Mouse (Mus musculus): Measurements from ENCODE around the gene Npr2.

The Npr2 gene

GRCm38 (mm10) chr4:43629106-43629817, 2.5 kb upstream of the Npr2 start:
- no peak for DNase-seq

GRCm38 (mm10) chr4:43630030-43630581, 1.6 kb upstream of the Npr2 start:
- DNase-seq: peak; percentile 81 to 83

GRCm38 (mm10) chr4:43630671-43631045, 1.1 kb upstream of the Npr2 start:
- DNase-seq: no peak

- DNase-seq: no peak
Observed at GRCm38 (mm10) chr4:43631956-43632920, 503 bp downstream of the Npr2 start.

GRCm38 (mm10) chr4:43633296-43633695, 1.6 kb downstream of the Npr2 start:
- DNase-seq: no peak

GRCm38 (mm10) chr4:43633736-43634135, 2.0 kb downstream of the Npr2 start:
- no peak for DNase-seq

- DNase-seq: no peak
Observed at GRCm38 (mm10) chr4:43634621-43635374, 3.1 kb downstream of the Npr2 start.

GRCm38 (mm10) chr4:43636751-43637150, 5.0 kb downstream of the Npr2 start:
- DNase-seq: no peak

GRCm38 (mm10) chr4:43640076-43640475, 8.3 kb downstream of the Npr2 start:
- no peak for DNase-seq

- DNase-seq: no peak
Observed at GRCm38 (mm10) chr4:43640491-43640890, 8.8 kb downstream of the Npr2 start.

GRCm38 (mm10) chr4:43649783-43650182, 18.0 kb downstream of the Npr2 start:
- DNase-seq: peak; percentile 23 to 37

- DNase-seq: no peak
Observed at GRCm38 (mm10) chr4:43652726-43653125, 21.0 kb downstream of the Npr2 start.

GRCm38 (mm10) chr4:43653161-43654015, 21.7 kb downstream of the Npr2 start, which contains the start of gene Spag8:
TSS of gene Spag8 (minus strand) at chr4:43653594.
- peak; percentile 35 to 36 for DNase-seq

- DNase-seq: no peak
Observed at GRCm38 (mm10) chr4:43655656-43656338, 24.1 kb downstream of the Npr2 start.

GRCm38 (mm10) chr4:43656339-43657109, 24.8 kb downstream of the Npr2 start, which contains the start of gene Hint2:
TSS of gene Hint2 (minus strand) at chr4:43656466.
- DNase-seq: peak; percentile 93 to 95

GRCm38 (mm10) chr4:43657146-43657545, 25.4 kb downstream of the Npr2 start:
- peak; percentile 16 to 17 for DNase-seq

GRCm38 (mm10) chr4:43666412-43666811, 34.7 kb downstream of the Npr2 start:
- peak; percentile 13 to 30 for DNase-seq

- peak; percentile 91 for DNase-seq
Observed at GRCm38 (mm10) chr4:43668782-43669427, 37.2 kb downstream of the Npr2 start, which contains the start of the genes Tmem8b and Fam221b. TSS of gene Tmem8b (plus strand) at chr4:43668971. TSS of gene Fam221b (minus strand) at chr4:43669145.

GRCm38 (mm10) chr4:43669428-43669794, 37.7 kb downstream of the Npr2 start:
- DNase-seq: no peak

- DNase-seq: peak; percentile 89 to 90
Observed at GRCm38 (mm10) chr4:43672070-43672469, 40.3 kb downstream of the Npr2 start.
